Mouse (Mus musculus): ENCODE data around the gene Aqp11.

The Aqp11 gene

GRCm38 (mm10) chr7:97737638-97738456 is at the start of gene Aqp11:
Gene Aqp11 (minus strand): TSS chr7:97738289.
- DNase-seq (ENCODE audit: inconsistent ontology term), result peak; percentile 93

- no peak for DNase-seq (ENCODE audit: inconsistent ontology term)
These were observed 45.4 kb upstream of the Aqp11 start for GRCm38 (mm10) chr7:97783523-97783922.

- DNase-seq (ENCODE audit: inconsistent ontology term), result no peak
These were observed 43.4 kb upstream of the Aqp11 start for GRCm38 (mm10) chr7:97781496-97781895.

- no peak for DNase-seq (ENCODE audit: inconsistent ontology term)
These were observed 42.7 kb upstream of the Aqp11 start for GRCm38 (mm10) chr7:97780815-97781214.

- DNase-seq (ENCODE audit: inconsistent ontology term), result no peak
These were observed 42.1 kb upstream of the Aqp11 start for GRCm38 (mm10) chr7:97780222-97780621.

- DNase-seq (ENCODE audit: inconsistent ontology term), result no peak
These were observed 39.1 kb upstream of the Aqp11 start for GRCm38 (mm10) chr7:97777191-97777590.

GRCm38 (mm10) chr7:97775923-97776322 is 37.8 kb upstream of the Aqp11 start:
- peak; percentile 11 for DNase-seq (ENCODE audit: inconsistent ontology term)

GRCm38 (mm10) chr7:97775380-97775779 is 37.3 kb upstream of the Aqp11 start:
- DNase-seq (ENCODE audit: inconsistent ontology term), result peak; percentile 47

- DNase-seq (ENCODE audit: inconsistent ontology term), result peak; percentile 38
These were observed 32.9 kb upstream of the Aqp11 start for GRCm38 (mm10) chr7:97770841-97771620.

GRCm38 (mm10) chr7:97769020-97769419 is 30.9 kb upstream of the Aqp11 start:
- DNase-seq (ENCODE audit: inconsistent ontology term), result no peak

GRCm38 (mm10) chr7:97767841-97768240 is 29.8 kb upstream of the Aqp11 start:
- no peak for DNase-seq (ENCODE audit: inconsistent ontology term)

GRCm38 (mm10) chr7:97766406-97767166 is 28.5 kb upstream of the Aqp11 start:
- no peak for DNase-seq (ENCODE audit: inconsistent ontology term)

- no peak for DNase-seq (ENCODE audit: inconsistent ontology term)
These were observed 27.9 kb upstream of the Aqp11 start for GRCm38 (mm10) chr7:97765963-97766347.

- DNase-seq (ENCODE audit: inconsistent ontology term), result peak; percentile 52
These were observed 27.3 kb upstream of the Aqp11 start for GRCm38 (mm10) chr7:97765181-97765962.

- no peak for DNase-seq (ENCODE audit: inconsistent ontology term)
These were observed 26.5 kb upstream of the Aqp11 start for GRCm38 (mm10) chr7:97764591-97764990.

- peak; percentile 93 for DNase-seq (ENCODE audit: inconsistent ontology term)
These were observed 19.1 kb upstream of the Aqp11 start for GRCm38 (mm10) chr7:97756967-97757881.

GRCm38 (mm10) chr7:97749207-97750190 is 11.4 kb upstream of the Aqp11 start:
- DNase-seq (ENCODE audit: inconsistent ontology term), result no peak

- DNase-seq (ENCODE audit: inconsistent ontology term), result peak; percentile 36
These were observed 10.6 kb upstream of the Aqp11 start for GRCm38 (mm10) chr7:97748527-97749206.
